Mouse (Mus musculus) kidney, postnatal 0 days (tissue): ENCODE results near the gene Stk19. TPM values are rescaled to one million over a fixed set of nuclear protein-coding genes. Genes with fewer than 3 reads are reported as not detected.
"Not testable (repeated sequence)": the region's sequence is repeated elsewhere in the genome, so short reads cannot be mapped to it uniquely, and the experiment has no call there.

Experiments
- ATAC-seq: fragments of 200-750 bp; cut with Nextera tagmentation; replicated peaks from 2 replicates; pipeline ENCODE4 v1.8.0; 2017; ENCODE audit warnings: low read depth, moderate number of reproducible peaks, moderate TSS enrichment, moderate library complexity; ENCODE audit not compliant: low FRiP score
- DNase-seq: peaks from one replicate; pipeline ENCODE4 v3.0.0-alpha.2; 2016; ENCODE audit warnings: low spot score
- H3K27ac ChIP-seq: fragments of 300-500 bp; sonication (generic); 2 replicates; pipeline ENCODE4 v1.5.1; 2014; ENCODE audit warnings: mild to moderate bottlenecking
- H3K27me3 ChIP-seq: fragments of 300-500 bp; sonication (generic); 2 replicates; pipeline ENCODE4 v1.6.1; 2014; ENCODE audit warnings: low read length, mixed read lengths; ENCODE audit not compliant: insufficient read depth
- H3K36me3 ChIP-seq: fragments of 300-500 bp; sonication (generic); 2 replicates; pipeline ENCODE4 v1.6.1; 2014; ENCODE audit warnings: low read length, mixed read lengths; ENCODE audit not compliant: insufficient read depth
- H3K4me1 ChIP-seq: fragments of 300-500 bp; sonication (generic); replicated peaks from 2 replicates; pipeline ENCODE4 v1.6.1; 2014; ENCODE audit warnings: antibody characterized with exemption, low read length, mixed read lengths; ENCODE audit not compliant: insufficient read depth
- H3K4me2 ChIP-seq: fragments of 300-500 bp; sonication (generic); 2 replicates; pipeline ENCODE4 v1.6.1; 2014; ENCODE audit warnings: mild to moderate bottlenecking, low read length, moderate library complexity, mixed read lengths
- H3K4me3 ChIP-seq: fragments of 300-500 bp; sonication (generic); replicated peaks from 2 replicates; pipeline ENCODE4 v1.5.1; 2014; ENCODE audit warnings: low read depth, low read length
- H3K9ac ChIP-seq: fragments of 300-500 bp; sonication (generic); 2 replicates; pipeline ENCODE4 v1.6.1; 2014; ENCODE audit warnings: low read depth, low read length
- H3K9me3 ChIP-seq: fragments of 300-500 bp; sonication (generic); replicated peaks from 2 replicates; pipeline ENCODE4 v1.6.1; 2016; ENCODE audit warnings: low read length, inconsistent platforms, mixed read lengths
- CTCF ChIP-seq: IDR thresholded peaks from 2 replicates; pipeline ENCODE4 v1.5.1; 2016; ENCODE audit warnings: antibody characterized with exemption, low read depth, mild to moderate bottlenecking, moderate library complexity
- WGBS: fragments of 180-500 bp; shearing (Covaris S2); extraction: QIAGEN DNeasy Blood & Tissue Kit; methylation state at CpG from one replicate; pipeline ENCODE4 v1.1.7; 2014; 5-methylcytosine and 5-hydroxymethylcytosine counted together
- polyA plus RNA-seq: library from polyadenylated mRNA; unstranded; fragments of >200 nt; fragmentation: Nextera tagmentation; extraction: Ambion mirVana; gene quantifications from 2 replicates; pipeline ENCODE4 v1.2.1, GENCODE M21; 2015

Gene Stk19
- polyA plus RNA-seq, 1 experiment from 2014 or later, result 30.8 TPM

GRCm38 (mm10) chr17:34836155-34836855, 440 bp downstream of the Stk19 start:
- no peak for TF ChIP-seq CTCF
- 4% methylated on average over 48 of the region's 48 CpGs for WGBS
- H3K4me1 ChIP-seq, result peaks cover 5% of the 10 kb centered on the region; the same call in 1 of the 2 replicates
- H3K9me3 ChIP-seq, result no peaks in the 10 kb centered on the region
- no peak for DNase-seq
- no peaks in the 10 kb centered on the region for H3K27me3 ChIP-seq
- peak overlapping the region; percentile 83 for H3K4me2 ChIP-seq
- H3K4me3 ChIP-seq, result peak overlapping the region; percentile 80
- H3K36me3 ChIP-seq, result peaks cover 30% of the 10 kb centered on the region
- H3K9ac ChIP-seq, result peak overlapping the region; percentile 72
- peak overlapping the region; percentile 77 for H3K27ac ChIP-seq
- ATAC-seq, result peak; percentile 65

GRCm38 (mm10) chr17:34830776-34831175, 6.0 kb downstream of the Stk19 start:
- H3K9me3 ChIP-seq, ATAC-seq, H3K9ac ChIP-seq, H3K27me3 ChIP-seq, H3K4me2 ChIP-seq, H3K4me3 ChIP-seq, DNase-seq, H3K27ac ChIP-seq, H3K4me1 ChIP-seq: not testable (repeated sequence)
- WGBS, result 94% methylated on average over 1 of the region's 1 CpGs
- peaks cover 36% of the 10 kb centered on the region; the same call in 1 of the 2 replicates for H3K36me3 ChIP-seq

- Histone ChIP-seq H3K27ac (no peak overlapping the region), H3K27me3 (no peaks in the 10 kb centered on the region), H3K4me2 (no peak overlapping the region), H3K4me1 (no peaks in the 10 kb centered on the region), H3K9ac (no peak overlapping the region), H3K36me3 (no peaks in the 10 kb centered on the region), H3K9me3 (no peaks in the 10 kb centered on the region), H3K4me3 (no peak overlapping the region)
- DNase-seq, result no peak
- no peak for TF ChIP-seq CTCF
- no peak for ATAC-seq
- 78% methylated on average over 7 of the region's 7 CpGs for WGBS
These were observed 21.9 kb downstream of the Stk19 start for GRCm38 (mm10) chr17:34814818-34815370.

GRCm38 (mm10) chr17:34813747-34814146, 23.0 kb downstream of the Stk19 start:
- not testable (repeated sequence) for H3K9ac ChIP-seq, H3K4me1 ChIP-seq, H3K27ac ChIP-seq, H3K9me3 ChIP-seq, ATAC-seq, H3K4me3 ChIP-seq, H3K4me2 ChIP-seq, H3K36me3 ChIP-seq, H3K27me3 ChIP-seq
- WGBS, result 64% methylated on average over 12 of the region's 12 CpGs
- DNase-seq, result peak; percentile 16
- peak; percentile 61 for TF ChIP-seq CTCF

- ATAC-seq, result no peak
- Histone ChIP-seq H3K4me3 (no peak overlapping the region), H3K9me3 (no peaks in the 10 kb centered on the region), H3K4me1 (no peaks in the 10 kb centered on the region), H3K9ac (no peak overlapping the region), H3K36me3 (no peaks in the 10 kb centered on the region), H3K27me3 (no peaks in the 10 kb centered on the region), H3K4me2 (no peak overlapping the region), H3K27ac (no peak overlapping the region)
- no peak for DNase-seq
- WGBS, result 66% methylated on average over 15 of the region's 15 CpGs
- TF ChIP-seq CTCF, result no peak
These were observed 25.5 kb downstream of the Stk19 start for GRCm38 (mm10) chr17:34811275-34811674.

GRCm38 (mm10) chr17:34810811-34811210, 25.9 kb downstream of the Stk19 start:
- not testable (repeated sequence) for H3K27me3 ChIP-seq, H3K9ac ChIP-seq, H3K4me3 ChIP-seq, DNase-seq, H3K9me3 ChIP-seq, H3K27ac ChIP-seq, H3K36me3 ChIP-seq, H3K4me2 ChIP-seq, H3K4me1 ChIP-seq, ATAC-seq
- 68% methylated on average over 8 of the region's 8 CpGs for WGBS

GRCm38 (mm10) chr17:34810411-34810810, 26.3 kb downstream of the Stk19 start:
- 85% methylated on average over 5 of the region's 5 CpGs for WGBS
- H3K4me1 ChIP-seq, DNase-seq, H3K27me3 ChIP-seq, H3K9me3 ChIP-seq, H3K4me2 ChIP-seq, H3K9ac ChIP-seq, ATAC-seq, H3K4me3 ChIP-seq, H3K36me3 ChIP-seq, H3K27ac ChIP-seq: not testable (repeated sequence)
